Mouse (Mus musculus) spleen, adult 2 months (tissue): ENCODE data around the gene Rab11fip3.

Experiments
- CTCF ChIP-seq: fragments of 200-500 bp; IDR thresholded peaks from 2 replicates; pipeline ENCODE4 v1.5.1; 2011; ENCODE audit warnings: mild to moderate bottlenecking, inconsistent platforms; ENCODE audit not compliant: insufficient read depth, insufficient read length, insufficient replicate concordance; ENCODE audit errors: extremely low read depth
- POLR2A ChIP-seq: fragments of 200-500 bp; IDR thresholded peaks from 2 replicates; pipeline ENCODE4 v1.6.1; 2011; ENCODE audit warnings: low read depth, low read length, inconsistent platforms

GRCm38 (mm10) chr17:26055164-26055563, 14.2 kb downstream of the Rab11fip3 start:
- TF ChIP-seq CTCF (no peak), POLR2A (no peak)
